Mouse (Mus musculus) forebrain, embryonic 15.5 days (tissue): ENCODE measurements at regions not wholly inside any gene's neighbourhood (a gene's known extent, or its start where the extent isn't known, plus 50 kb on each side); places are given as distances from the start of the nearest gene placed in this dataset.

Source experiments
- ATAC-seq: fragments of 200-750 bp; cut with Nextera tagmentation; replicated peaks from 2 replicates; pipeline ENCODE4 v1.8.0; 2017; ENCODE audit warnings: mild to moderate bottlenecking, moderate TSS enrichment, moderate library complexity
- H3K27ac ChIP-seq: fragments of 300-500 bp; sonication (generic); replicated peaks from 2 replicates; pipeline ENCODE4 v1.5.1; 2015; ENCODE audit warnings: mild to moderate bottlenecking, inconsistent platforms
- H3K27me3 ChIP-seq: fragments of 300-500 bp; sonication (generic); 2 replicates; pipeline ENCODE4 v1.6.1; 2015; ENCODE audit warnings: inconsistent platforms
- H3K36me3 ChIP-seq: fragments of 300-500 bp; sonication (generic); 2 replicates; pipeline ENCODE4 v1.6.1; 2015; ENCODE audit warnings: mild to moderate bottlenecking, inconsistent platforms
- H3K4me1 ChIP-seq: fragments of 300-500 bp; sonication (generic); 2 replicates; pipeline ENCODE4 v1.6.1; 2015; ENCODE audit warnings: inconsistent platforms
- H3K4me2 ChIP-seq: fragments of 300-500 bp; sonication (generic); replicated peaks from 2 replicates; pipeline ENCODE4 v1.6.1; 2015; ENCODE audit warnings: mild to moderate bottlenecking, inconsistent platforms
- H3K4me3 ChIP-seq: fragments of 300-500 bp; sonication (generic); 2 replicates; pipeline ENCODE4 v1.5.1; 2015; ENCODE audit warnings: mild to moderate bottlenecking, inconsistent platforms
- H3K9ac ChIP-seq: fragments of 300-500 bp; sonication (generic); replicated peaks from 2 replicates; pipeline ENCODE4 v1.6.1; 2015; ENCODE audit warnings: mild to moderate bottlenecking, inconsistent platforms
- H3K9me3 ChIP-seq: fragments of 300-500 bp; sonication (generic); 2 replicates; pipeline ENCODE4 v1.6.1; 2016; ENCODE audit warnings: inconsistent platforms
- WGBS: fragments of 180-500 bp; shearing (Covaris S2); methylation state at CpG from one replicate; pipeline ENCODE4 v1.1.7; 2015; ENCODE audit warnings: mixed read lengths; 5-methylcytosine and 5-hydroxymethylcytosine counted together

DNA sequence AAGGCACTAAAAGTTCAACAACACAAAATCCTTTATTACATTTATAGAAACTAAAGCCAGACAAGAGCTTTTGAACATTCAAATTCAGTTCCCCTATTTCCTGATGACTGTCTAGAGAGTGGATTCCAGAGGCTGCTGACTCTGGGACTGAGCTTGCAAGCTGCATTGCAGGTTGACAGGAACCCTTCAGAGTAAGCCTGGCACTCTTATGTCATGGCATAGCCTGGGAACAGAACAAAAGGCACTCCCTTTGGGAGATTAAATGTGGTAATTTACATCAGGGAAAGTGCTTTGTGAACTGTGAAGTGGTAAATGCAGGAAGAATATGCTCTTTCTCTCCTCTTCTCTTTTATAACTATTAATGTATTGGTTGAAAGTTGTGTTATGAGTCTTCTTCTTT is 847.3 kb downstream of the Bcl11a start:
- Histone ChIP-seq H3K36me3 (no peaks in the 10 kb centered on the region), H3K4me2 (no peak overlapping the region), H3K4me1 (no peaks in the 10 kb centered on the region), H3K9me3 (no peaks in the 10 kb centered on the region), H3K4me3 (no peak overlapping the region), H3K27me3 (no peaks in the 10 kb centered on the region), H3K9ac (no peak overlapping the region), H3K27ac (no peak overlapping the region; the same call in 1 of the 2 replicates)
- ATAC-seq: no peak

DNA sequence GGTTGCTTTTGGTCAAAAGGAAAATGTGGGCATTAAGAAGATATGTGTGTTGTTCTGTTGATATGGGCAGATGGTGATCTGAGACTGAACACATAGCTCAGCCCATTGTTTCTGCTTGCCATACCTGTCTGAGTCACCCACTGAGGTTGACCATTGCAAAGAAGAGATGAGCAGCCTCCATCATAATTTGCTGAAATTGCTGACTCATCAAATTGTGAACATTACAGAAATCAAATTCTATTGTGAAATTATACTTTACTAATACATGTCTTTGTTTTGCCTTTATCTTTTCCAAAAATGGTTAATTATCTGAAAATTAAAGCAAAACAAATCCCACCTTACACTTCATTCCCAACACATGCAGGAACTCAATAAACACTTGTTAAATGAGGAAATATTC is 865.8 kb downstream of the Bcl11a start:
- no peak overlapping the region for H3K4me2 ChIP-seq
- no peak overlapping the region for H3K27ac ChIP-seq
- no peaks in the 10 kb centered on the region for H3K36me3 ChIP-seq
- no peaks in the 10 kb centered on the region for H3K9me3 ChIP-seq
- no peak overlapping the region for H3K4me3 ChIP-seq
- no peak for ATAC-seq
- no peaks in the 10 kb centered on the region for H3K4me1 ChIP-seq
- H3K9ac ChIP-seq: no peak overlapping the region
- no peaks in the 10 kb centered on the region for H3K27me3 ChIP-seq

DNA sequence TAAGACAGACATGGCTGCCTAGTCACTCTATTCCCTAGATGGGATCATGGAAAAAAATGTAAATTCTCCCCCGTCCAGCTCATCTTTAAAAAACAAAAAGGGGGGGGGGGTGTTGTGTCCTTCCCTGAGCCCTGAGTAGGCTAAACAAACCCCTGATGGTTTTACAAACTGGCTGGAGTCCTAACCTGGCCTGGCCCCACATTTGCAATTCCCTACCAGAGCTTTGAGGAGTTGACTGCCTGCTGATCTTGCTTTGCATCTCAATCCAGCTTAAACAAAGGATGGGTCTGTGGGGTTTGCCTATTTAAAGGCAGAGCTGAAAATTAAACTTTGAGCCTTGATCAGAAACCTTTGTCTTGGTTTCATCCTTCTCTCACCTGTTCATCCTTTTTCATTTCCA is 873.3 kb downstream of the Bcl11a start:
- Histone ChIP-seq H3K9me3 (no peaks in the 10 kb centered on the region), H3K36me3 (no peaks in the 10 kb centered on the region), H3K4me2 (no peak overlapping the region), H3K27me3 (no peaks in the 10 kb centered on the region), H3K4me1 (no peaks in the 10 kb centered on the region), H3K4me3 (no peak overlapping the region), H3K27ac (no peak overlapping the region), H3K9ac (no peak overlapping the region)
- no peak for ATAC-seq
- 61% methylated on average over 1 of the region's 1 CpGs for WGBS

DNA sequence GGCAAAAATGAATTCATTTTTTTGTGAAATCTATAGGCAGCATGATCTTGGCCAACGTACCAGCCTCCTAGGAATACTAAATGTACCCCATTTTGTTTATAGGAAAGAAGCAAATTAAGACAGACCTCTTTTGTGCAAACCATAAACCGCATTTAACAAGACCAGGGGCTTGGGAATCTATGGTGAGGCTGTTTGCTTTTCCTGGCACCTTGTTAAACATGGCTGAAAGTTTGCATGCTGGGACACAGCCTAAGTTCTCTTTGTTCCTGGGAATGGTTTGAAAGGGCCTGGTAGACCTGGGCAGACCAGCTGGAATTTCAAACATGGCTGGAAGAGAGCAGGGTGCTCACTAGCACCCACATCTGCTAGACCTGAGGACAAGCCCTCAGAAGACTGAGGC is 894.5 kb downstream of the Bcl11a start:
- H3K4me1 ChIP-seq: no peaks in the 10 kb centered on the region
- H3K4me2 ChIP-seq: no peak overlapping the region
- H3K9me3 ChIP-seq: no peaks in the 10 kb centered on the region
- ATAC-seq: no peak
- H3K36me3 ChIP-seq: no peaks in the 10 kb centered on the region
- H3K9ac ChIP-seq: no peak overlapping the region
- no peak overlapping the region for H3K27ac ChIP-seq
- 82% methylated on average over 2 of the region's 2 CpGs for WGBS
- no peaks in the 10 kb centered on the region for H3K27me3 ChIP-seq
- H3K4me3 ChIP-seq: no peak overlapping the region

DNA sequence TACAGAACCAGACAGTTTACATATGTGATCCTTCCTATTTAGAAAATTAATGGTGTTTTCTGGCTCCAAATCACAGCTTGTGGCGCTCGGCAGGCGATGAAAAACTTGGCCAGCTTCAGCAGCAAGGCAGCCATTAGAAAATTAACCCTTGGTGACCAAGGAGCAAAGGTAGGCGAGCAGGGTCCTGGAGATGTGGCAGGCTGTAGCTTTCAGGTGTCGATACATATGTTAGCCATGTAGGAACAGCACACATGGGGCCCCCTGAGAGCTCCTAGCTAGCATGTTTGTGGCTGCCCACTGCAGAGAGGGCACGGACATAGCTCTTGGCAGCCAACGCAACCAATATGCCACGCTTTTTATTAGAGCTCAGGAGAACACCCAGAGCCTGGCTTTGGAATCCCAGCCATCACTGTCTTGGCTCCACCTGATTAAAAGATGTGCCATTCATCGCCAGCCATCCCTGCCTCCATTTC is 902.4 kb downstream of the Bcl11a start:
- ATAC-seq: peak; percentile 81
- Histone ChIP-seq H3K9ac (no peak overlapping the region), H3K27me3 (no peaks in the 10 kb centered on the region), H3K4me2 (peak overlapping the region; percentile 24; the same call in 1 of the 2 replicates), H3K9me3 (no peaks in the 10 kb centered on the region), H3K4me1 (peaks cover 31% of the 10 kb centered on the region), H3K4me3 (no peak overlapping the region), H3K36me3 (no peaks in the 10 kb centered on the region), H3K27ac (peak overlapping the region; percentile 23)
- WGBS: 40% methylated on average over 9 of the region's 9 CpGs

DNA sequence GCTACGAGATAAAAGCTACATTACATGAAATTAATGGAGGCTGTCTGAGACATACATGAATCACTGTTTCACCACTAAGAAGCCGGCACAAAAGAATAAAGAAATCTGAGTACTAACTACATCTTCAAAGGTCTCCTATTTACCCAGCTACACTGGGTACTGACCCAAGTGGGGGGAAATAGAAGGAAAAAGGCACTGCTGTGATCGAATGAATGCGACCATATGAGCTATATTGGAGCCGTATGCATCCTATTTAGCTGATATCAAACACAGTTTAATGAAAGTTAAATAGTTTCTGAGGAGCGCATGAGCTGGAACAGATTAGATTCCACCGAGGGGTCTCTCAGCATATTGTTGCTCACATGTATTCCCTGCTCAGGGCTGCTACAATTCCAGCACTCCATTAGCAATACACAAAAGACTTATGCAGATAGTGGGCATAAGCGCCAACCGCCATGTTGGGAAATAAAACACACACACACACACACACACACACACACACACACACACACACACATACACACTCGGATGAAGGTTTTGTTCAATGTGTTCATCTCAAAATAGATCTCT is 905.3 kb downstream of the Bcl11a start:
- Histone ChIP-seq H3K36me3 (no peaks in the 10 kb centered on the region), H3K4me3 (no peak overlapping the region), H3K9ac (no peak overlapping the region), H3K9me3 (no peaks in the 10 kb centered on the region), H3K4me2 (no peak overlapping the region), H3K27me3 (no peaks in the 10 kb centered on the region), H3K27ac (no peak overlapping the region), H3K4me1 (peaks cover 31% of the 10 kb centered on the region)
- 51% methylated on average over 10 of the region's 10 CpGs for WGBS
- ATAC-seq: no peak

DNA sequence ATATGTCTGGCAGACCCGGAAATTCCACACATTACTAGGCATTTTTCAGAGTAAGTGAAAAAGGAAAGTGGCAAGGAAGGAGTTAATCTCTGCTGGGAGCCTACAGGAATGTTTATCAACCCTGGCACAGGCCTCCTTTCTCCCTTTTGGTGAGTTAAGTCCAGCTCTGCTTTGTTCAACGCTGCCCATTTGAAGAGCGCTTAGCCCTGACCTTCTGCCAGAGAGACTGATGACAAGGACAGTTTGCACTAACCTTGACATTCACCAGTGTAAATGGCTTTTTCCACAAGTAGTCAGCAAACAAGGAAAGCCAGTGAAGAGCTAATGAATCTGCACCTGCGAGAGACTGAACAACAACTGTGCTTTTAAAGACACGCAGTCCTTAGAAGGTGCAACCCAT is 927.6 kb downstream of the Bcl11a start:
- Histone ChIP-seq H3K27me3 (no peaks in the 10 kb centered on the region), H3K9ac (no peak overlapping the region), H3K4me3 (no peak overlapping the region), H3K4me2 (no peak overlapping the region), H3K36me3 (no peaks in the 10 kb centered on the region), H3K27ac (no peak overlapping the region), H3K4me1 (0 out of 2 replicates have a peak, but pooled peaks cover 3% of the 10 kb centered on the region), H3K9me3 (no peaks in the 10 kb centered on the region)
- no peak for ATAC-seq
- 15% methylated on average over 5 of the region's 5 CpGs for WGBS

DNA sequence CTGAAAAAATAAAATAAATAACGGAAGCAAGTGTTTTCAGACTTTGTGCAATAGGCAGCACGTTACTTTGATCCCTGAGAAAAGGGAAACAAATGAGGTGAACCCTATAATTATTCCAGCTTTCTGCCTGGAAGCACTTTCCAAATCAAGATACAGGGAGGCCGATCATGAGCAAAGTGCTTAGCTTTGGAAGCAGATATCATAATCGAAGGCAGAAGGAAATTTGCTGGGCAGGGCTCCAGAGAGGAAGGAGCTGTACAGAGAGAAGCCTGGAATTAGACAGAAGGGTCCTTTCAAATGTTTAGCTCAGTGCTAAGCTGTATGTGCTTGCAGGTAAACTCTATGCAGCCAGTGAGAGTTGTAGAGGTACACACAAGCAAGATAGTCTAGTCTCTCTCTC is 948.9 kb downstream of the Bcl11a start:
- Histone ChIP-seq H3K9me3 (no peaks in the 10 kb centered on the region), H3K4me2 (no peak overlapping the region), H3K27ac (no peak overlapping the region), H3K4me3 (no peak overlapping the region), H3K36me3 (no peaks in the 10 kb centered on the region), H3K27me3 (no peaks in the 10 kb centered on the region), H3K4me1 (no peaks in the 10 kb centered on the region), H3K9ac (no peak overlapping the region)
- ATAC-seq: no peak
- 51% methylated on average over 4 of the region's 4 CpGs for WGBS

DNA sequence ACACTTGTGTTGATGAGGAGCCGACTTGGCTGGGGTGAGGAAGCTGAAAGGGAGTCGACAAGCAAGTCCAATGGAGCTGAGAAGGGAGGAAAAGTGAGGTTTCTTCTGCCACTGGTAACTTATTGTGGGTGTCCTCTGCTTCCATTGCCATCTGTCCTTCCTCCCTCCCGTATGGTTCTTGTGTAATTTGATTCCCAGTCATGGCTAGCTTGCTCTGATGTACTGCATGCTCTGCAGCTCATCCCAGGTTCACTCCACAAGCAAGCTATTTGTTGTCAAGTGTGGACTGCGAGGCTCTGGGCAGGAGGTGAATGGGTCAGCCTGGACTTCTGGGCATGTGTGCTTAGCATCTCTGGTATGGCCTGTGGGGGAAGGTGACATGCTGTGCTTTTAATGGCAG is 963.1 kb downstream of the Bcl11a start:
- no peak for ATAC-seq
- no peaks in the 10 kb centered on the region for H3K27me3 ChIP-seq
- no peak overlapping the region for H3K4me2 ChIP-seq
- H3K4me3 ChIP-seq: no peak overlapping the region
- no peaks in the 10 kb centered on the region for H3K9me3 ChIP-seq
- no peak overlapping the region for H3K9ac ChIP-seq
- H3K27ac ChIP-seq: no peak overlapping the region
- no peaks in the 10 kb centered on the region for H3K36me3 ChIP-seq
- H3K4me1 ChIP-seq: peaks cover 6% of the 10 kb centered on the region
- WGBS: 39% methylated on average over 4 of the region's 4 CpGs

DNA sequence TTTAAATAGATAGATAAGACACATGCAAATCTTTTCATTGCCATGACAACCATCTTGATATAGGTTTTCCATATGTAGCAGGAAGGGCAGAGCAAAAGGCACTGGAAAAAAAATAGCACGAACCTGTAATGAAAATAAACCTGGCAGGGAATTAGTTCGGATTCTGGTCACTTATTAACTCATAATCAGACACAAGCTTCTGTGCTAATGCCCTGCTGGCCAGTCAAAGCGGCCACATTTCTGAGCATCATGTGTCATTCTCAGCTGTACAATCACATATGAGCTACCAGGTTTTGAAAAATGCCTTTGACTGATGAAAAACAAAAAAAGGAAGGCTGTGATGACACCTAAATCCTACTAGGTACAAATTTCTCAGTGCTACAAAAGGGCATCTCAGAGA is 964.9 kb downstream of the Bcl11a start:
- H3K36me3 ChIP-seq: no peaks in the 10 kb centered on the region

DNA sequence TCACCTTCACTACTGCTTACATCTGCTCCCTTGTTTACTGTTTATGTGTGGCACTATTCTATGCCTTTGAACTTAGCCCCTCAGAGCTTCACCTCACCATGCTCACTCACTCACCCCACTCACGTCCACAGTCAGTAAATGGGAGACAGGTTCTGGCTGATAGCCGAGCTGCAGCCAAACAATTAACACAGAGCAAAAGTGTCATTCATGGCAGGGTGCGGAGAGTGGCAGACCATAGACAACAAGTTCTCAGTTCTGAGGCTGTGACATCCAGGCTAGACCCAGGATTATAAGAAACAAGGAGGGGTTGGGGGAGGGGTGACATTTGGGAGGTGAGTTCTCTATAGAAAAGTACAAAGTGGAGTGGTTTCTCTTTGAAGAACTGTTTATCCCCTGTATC is 967.5 kb downstream of the Bcl11a start:
- Histone ChIP-seq H3K27ac (no peak overlapping the region), H3K9me3 (no peaks in the 10 kb centered on the region), H3K4me2 (no peak overlapping the region), H3K4me1 (peaks cover 6% of the 10 kb centered on the region), H3K4me3 (no peak overlapping the region), H3K27me3 (no peaks in the 10 kb centered on the region), H3K9ac (no peak overlapping the region), H3K36me3 (no peaks in the 10 kb centered on the region)
- 7% methylated on average over 3 of the region's 3 CpGs for WGBS
- ATAC-seq: peak; percentile 58

More for the DNA sequence above, 964.9 kb downstream of the Bcl11a start:
- H3K9ac ChIP-seq: no peak overlapping the region
- ATAC-seq: no peak
- H3K27me3 ChIP-seq: no peaks in the 10 kb centered on the region
- H3K4me2 ChIP-seq: no peak overlapping the region
- H3K4me3 ChIP-seq: no peak overlapping the region
- H3K9me3 ChIP-seq: no peaks in the 10 kb centered on the region
- H3K4me1 ChIP-seq: peaks cover 6% of the 10 kb centered on the region
- H3K27ac ChIP-seq: 0 out of 2 replicates have a peak overlapping the region, but pooled peaks have one; percentile 23
- 83% methylated on average over 3 of the region's 3 CpGs for WGBS

DNA sequence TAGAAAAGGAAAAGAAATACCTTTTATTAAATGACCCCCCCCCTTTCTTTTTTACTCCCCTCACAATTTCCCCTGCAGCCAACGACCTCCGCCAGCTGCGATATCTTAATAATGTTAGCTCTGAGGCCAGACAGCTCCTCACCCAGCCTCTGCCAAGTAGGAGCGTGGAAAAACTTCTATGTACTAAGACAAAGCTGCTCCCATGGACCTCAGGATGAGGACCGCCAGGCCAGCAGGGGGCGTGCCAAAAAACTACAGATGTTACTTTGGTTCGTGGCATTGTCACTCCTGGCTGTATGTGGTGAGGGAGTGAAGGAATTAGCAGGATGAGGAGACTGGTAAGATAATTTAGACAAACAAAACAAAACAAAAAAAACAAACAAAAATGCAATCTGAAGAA is 968.1 kb downstream of the Bcl11a start:
- H3K27me3 ChIP-seq: no peaks in the 10 kb centered on the region
- H3K4me1 ChIP-seq: peaks cover 6% of the 10 kb centered on the region
- no peak overlapping the region for H3K9ac ChIP-seq
- no peak overlapping the region for H3K4me3 ChIP-seq
- H3K27ac ChIP-seq: no peak overlapping the region
- no peaks in the 10 kb centered on the region for H3K9me3 ChIP-seq
- 34% methylated on average over 7 of the region's 7 CpGs for WGBS
- H3K4me2 ChIP-seq: no peak overlapping the region
- ATAC-seq: no peak; the same call in 1 of the 2 replicates
- no peaks in the 10 kb centered on the region for H3K36me3 ChIP-seq

DNA sequence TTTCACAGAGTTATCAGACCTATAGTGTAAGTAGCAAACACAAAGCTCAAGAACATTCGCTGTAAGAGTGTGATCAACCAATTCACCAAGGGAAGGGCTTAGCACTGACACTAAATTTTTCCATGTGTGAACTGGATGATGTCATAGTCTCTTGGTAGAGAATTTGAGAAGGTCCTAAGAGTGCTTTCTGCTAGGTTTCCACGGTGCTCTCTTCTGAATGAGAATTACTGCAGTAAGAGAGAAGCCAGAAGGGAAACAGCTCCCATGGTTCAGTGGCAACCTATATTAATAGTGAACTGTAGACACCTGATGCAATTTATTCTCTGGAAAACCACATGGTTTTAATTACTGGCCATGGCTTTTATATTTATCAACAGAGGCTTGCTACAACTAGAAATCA is 977.8 kb downstream of the Bcl11a start:
- Histone ChIP-seq H3K36me3 (no peaks in the 10 kb centered on the region), H3K27ac (no peak overlapping the region), H3K9me3 (no peaks in the 10 kb centered on the region), H3K4me1 (peaks cover 9% of the 10 kb centered on the region), H3K9ac (no peak overlapping the region), H3K27me3 (no peaks in the 10 kb centered on the region), H3K4me2 (no peak overlapping the region), H3K4me3 (no peak overlapping the region)
- WGBS: 72% methylated on average over 2 of the region's 2 CpGs
- ATAC-seq: no peak
